Mouse (Mus musculus) embryo, embryonic 10 days (tissue): ENCODE measurements around the gene Faiml.

Source experiments
- DNase-seq: peaks from one replicate; pipeline ENCODE4 v3.0.0-alpha.2; 2015; ENCODE audit warnings: low spot score

Gene Faiml

GRCm38 (mm10) chr9:99180272-99180671 is 56.8 kb downstream of the Faiml start:
- no peak for DNase-seq
